Mouse (Mus musculus): ENCODE data around the gene Vnn3.

Gene Vnn3

DNA sequence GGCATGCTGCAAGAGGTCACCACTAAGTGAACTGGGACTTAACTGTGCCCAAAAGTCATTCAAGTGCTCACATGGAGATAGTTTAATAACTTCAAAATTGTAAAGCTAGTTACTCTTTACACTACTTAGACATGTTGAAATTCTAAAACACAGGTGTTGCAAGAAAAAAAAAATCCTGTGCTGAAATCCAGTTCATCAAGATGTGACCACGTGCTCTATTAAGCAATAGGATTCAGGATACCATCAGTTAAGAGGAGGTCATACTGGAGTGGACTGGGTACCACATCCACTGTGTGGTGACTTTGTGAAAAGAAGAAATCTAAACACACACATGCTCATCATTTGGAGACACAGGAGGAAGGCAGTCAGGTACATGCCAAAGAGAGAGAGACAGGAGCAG lies 41.7 kb downstream of the Vnn3 start:
- no peak for DNase-seq (ENCODE audit: low read depth, low spot score)

DNA sequence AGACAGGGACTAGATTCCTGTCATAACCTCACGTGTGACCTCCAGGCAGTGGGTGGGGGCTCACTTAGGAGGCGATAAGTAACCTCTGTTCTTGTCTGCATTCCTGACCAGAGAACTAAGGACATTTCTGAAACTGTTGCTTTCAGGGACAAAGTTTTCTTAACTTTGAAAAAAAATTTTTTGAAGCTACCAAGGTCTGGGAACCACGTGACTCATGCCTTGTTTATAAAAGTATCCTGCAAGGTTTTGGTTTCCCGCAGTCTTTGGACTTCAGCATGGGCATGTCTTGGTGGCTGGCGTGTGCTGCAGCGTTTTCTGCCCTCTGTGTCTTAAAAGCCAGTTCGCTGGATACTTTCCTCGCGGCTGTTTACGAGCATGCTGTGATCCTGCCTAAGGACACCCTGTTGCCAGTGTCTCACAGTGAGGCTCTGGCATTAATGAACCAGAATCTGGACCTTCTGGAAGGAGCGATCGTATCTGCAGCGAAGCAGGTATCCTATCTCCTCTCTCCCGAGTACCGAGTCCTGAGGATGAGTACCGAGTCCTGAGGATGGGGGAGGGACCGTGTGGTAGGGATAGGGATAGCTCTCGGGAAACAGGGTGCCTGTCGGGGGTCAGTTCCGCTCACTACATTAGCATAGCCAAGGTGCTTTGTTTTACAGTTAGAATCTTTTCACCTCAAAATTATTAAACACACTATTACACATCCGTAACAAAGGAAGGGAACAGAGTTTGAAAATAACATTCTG lies 43.5 kb downstream of the Vnn3 start, which contains the start of gene Vnn1:
Vnn1 (plus strand) TSS at position 88 of the 749 bp plus-strand sequence.
- DNase-seq (ENCODE audit: low read depth, low spot score), result no peak

DNA sequence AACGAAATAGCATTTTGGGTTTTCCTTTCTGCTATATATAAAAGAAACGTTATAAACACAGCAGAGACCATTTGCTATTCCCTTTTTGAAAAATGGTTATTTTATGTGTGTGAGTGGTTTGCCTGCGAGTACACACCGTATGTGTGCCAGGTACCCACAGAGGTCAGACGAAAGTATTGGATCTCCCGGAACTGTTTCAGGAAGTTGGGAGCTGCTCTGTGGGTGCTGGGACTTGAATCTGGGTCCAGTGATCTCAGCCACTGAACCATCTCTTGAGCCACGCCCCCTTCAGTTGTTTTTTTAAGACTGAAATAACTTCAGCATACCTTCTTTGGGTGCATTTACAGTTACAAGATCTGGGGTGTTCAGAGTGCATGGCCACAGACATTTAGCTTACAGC lies 44.1 kb downstream of the Vnn3 start:
- DNase-seq (ENCODE audit: low read depth, low spot score), result no peak

GRCm38 (mm10) chr10:23901119-23901518 lies 49.9 kb downstream of the Vnn3 start:
- no peak for DNase-seq (ENCODE audit: low read depth, low spot score)

DNA sequence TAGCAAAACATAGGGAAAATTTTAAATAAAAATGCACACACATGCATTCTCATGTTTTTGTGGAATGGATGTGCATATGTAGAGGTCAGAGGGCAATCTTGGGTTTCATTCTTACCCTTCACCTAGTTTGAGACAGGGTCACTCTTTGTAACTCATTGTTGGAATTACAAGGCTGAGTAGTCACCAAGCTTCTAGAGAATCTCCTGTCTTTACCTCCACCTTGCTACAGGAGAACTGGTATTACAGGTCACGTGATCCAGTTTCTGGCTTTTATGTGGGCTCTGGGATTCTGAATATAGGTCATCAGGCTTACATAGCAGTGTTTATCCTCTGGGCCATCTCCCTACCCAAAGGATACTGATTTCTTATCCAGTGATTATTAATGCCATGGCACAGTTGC lies 54.4 kb downstream of the Vnn3 start:
- no peak for DNase-seq (ENCODE audit: low read depth, low spot score)

Measured in CD4-positive helper T cell, adult 2 months (primary cell).